Mouse (Mus musculus) kidney, embryonic 14.5 days (tissue): ENCODE data around the gene Mrpl49. TPM values are rescaled to one million over a fixed set of nuclear protein-coding genes. Genes with fewer than 3 reads are reported as not detected.

Experiments
- ATAC-seq: fragments of 200-750 bp; cut with Nextera tagmentation; 2 replicates; pipeline ENCODE4 v1.8.0; 2017; ENCODE audit warnings: moderate number of reproducible peaks, mild to moderate bottlenecking, moderate TSS enrichment, moderate library complexity; ENCODE audit not compliant: low FRiP score, low TSS enrichment
- H3K27ac ChIP-seq: fragments of 300-500 bp; sonication (generic); 2 replicates; pipeline ENCODE4 v1.5.1; 2014; ENCODE audit warnings: low read depth, mild to moderate bottlenecking, low read length, moderate library complexity, mixed read lengths
- H3K27me3 ChIP-seq: fragments of 300-500 bp; sonication (generic); 2 replicates; pipeline ENCODE4 v1.6.1; 2014; ENCODE audit warnings: mild to moderate bottlenecking, low read length; ENCODE audit not compliant: control insufficient read depth, insufficient read depth
- H3K36me3 ChIP-seq: fragments of 300-500 bp; sonication (generic); 2 replicates; pipeline ENCODE4 v1.6.1; 2014; ENCODE audit warnings: low read length, mixed read lengths; ENCODE audit not compliant: control insufficient read depth, insufficient read depth
- H3K4me1 ChIP-seq: fragments of 300-500 bp; sonication (generic); 2 replicates; pipeline ENCODE4 v1.6.1; 2014; ENCODE audit warnings: low read length, mixed read lengths; ENCODE audit not compliant: control insufficient read depth, insufficient read depth
- H3K4me2 ChIP-seq: fragments of 300-500 bp; sonication (generic); replicated peaks from 2 replicates; pipeline ENCODE4 v1.6.1; 2014; ENCODE audit warnings: low read depth, mild to moderate bottlenecking, low read length
- H3K4me3 ChIP-seq: fragments of 300-500 bp; sonication (generic); 2 replicates; pipeline ENCODE4 v1.5.1; 2014; ENCODE audit warnings: mild to moderate bottlenecking, low read length
- H3K9ac ChIP-seq: fragments of 300-500 bp; sonication (generic); 2 replicates; pipeline ENCODE4 v1.6.1; 2014; ENCODE audit warnings: low read depth, mild to moderate bottlenecking, low read length, moderate library complexity
- H3K9me3 ChIP-seq: fragments of 300-500 bp; sonication (generic); 2 replicates; pipeline ENCODE4 v1.6.1; 2016; ENCODE audit warnings: low read length; ENCODE audit not compliant: control insufficient read depth
- whole genome bisulfite sequencing: fragments of 180-500 bp; shearing (Covaris S2); extraction: QIAGEN DNeasy Blood & Tissue Kit; methylation state at CpG from one replicate; pipeline ENCODE4 v1.1.7; 2014; 5-methylcytosine and 5-hydroxymethylcytosine counted together
- polyA plus RNA-seq: library from polyadenylated mRNA; unstranded; fragments of >200 nt; fragmentation: Nextera tagmentation; extraction: Ambion mirVana; gene quantifications from 2 replicates; pipeline ENCODE4 v1.2.1, GENCODE M21; 2014

Gene Mrpl49
- polyA plus RNA-seq, 1 experiment from 2014 or later: 89.5 TPM

DNA sequence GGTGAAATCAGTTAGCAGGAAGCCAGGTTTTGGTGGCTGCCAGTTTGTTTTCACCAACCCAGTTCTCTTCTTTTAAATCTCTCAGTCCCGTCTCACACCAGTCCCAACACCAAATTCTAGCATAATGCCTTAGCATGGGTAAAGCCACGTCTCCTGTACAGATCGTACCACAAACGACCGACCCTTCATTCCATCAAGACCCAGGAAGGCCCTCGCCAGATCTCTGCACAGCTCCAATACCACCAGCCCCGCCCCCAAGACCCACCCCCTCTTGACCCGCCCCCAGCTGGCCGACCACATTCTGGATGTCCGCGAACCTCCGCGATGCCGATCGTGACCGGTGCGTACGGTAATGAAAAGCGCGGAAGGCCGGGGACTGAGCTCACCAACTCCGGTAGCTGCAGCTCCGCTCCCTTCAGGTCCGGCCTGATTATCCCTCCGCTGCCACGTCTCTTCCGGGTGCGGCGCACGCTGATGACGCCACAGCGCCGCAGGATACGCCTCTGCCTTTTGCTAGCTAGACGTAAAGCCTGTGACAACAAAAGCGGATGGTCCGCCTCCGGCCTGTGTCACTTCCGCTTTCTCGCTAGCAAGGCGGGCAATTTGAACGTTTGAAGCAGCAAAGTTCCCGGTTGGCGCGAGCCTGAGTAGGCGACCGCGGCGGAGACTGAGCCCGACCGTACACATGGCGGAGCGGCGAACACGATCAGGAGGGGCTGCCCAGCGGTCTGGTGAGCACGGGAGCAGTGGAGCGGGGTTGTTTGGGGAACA, 27.1 kb upstream of the Mrpl49 start, which contains the start of the genes Zfpl1 and Cdca5:
TSS of gene Zfpl1 (minus strand) at position 479 of the 771 bp plus-strand sequence.
TSS of gene Cdca5 (plus strand) at position 506 of the 771 bp plus-strand sequence.
- no peaks in the 10 kb centered on the region for H3K27me3 ChIP-seq
- H3K4me2 ChIP-seq: peak within 1 kb of the TSS; percentile 90
- H3K4me3 ChIP-seq: peak within 1 kb of the TSS; percentile 71
- peak; percentile 90 for ATAC-seq
- H3K9me3 ChIP-seq: no peaks in the 10 kb centered on the region
- H3K9ac ChIP-seq: peak within 1 kb of the TSS; percentile 76
- peak within 1 kb of the TSS; percentile 71 for H3K27ac ChIP-seq
- H3K36me3 ChIP-seq: peaks cover 54% of the 10 kb centered on the region
- H3K4me1 ChIP-seq: peaks cover 14% of the 10 kb centered on the region
- WGBS: under 1% methylated on average over 58 of the region's 58 CpGs

DNA sequence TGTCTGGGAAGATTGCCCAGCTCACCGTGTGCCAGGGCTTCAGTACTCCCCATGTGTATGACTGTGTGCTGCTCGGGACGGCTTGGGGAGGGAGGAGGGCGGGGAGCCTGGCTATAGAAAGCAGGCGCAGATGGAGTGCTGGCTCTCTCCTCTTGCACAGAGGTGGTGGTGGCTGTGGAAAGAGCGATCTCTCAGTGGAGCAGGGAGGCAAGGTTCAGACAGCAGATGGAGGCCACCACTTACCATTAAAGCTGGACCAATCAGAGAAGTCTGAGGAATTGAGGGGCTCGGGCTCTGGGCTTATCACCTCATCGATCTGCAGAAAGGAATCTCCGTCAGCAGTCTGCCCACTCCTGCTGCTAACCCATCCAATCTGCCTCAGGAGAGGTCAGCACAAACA, 24.6 kb upstream of the Mrpl49 start, which contains the start of gene Gm28374:
TSS of gene Gm28374 (minus strand) at position 101 of the 400 bp plus-strand sequence.
- Histone ChIP-seq H3K4me2 (no peak within 1 kb of the TSS), H3K9ac (no peak within 1 kb of the TSS; the same call in 1 of the 2 replicates), H3K9me3 (no peaks in the 10 kb centered on the region), H3K4me1 (peaks cover 14% of the 10 kb centered on the region), H3K4me3 (no peak within 1 kb of the TSS), H3K36me3 (peaks cover 33% of the 10 kb centered on the region), H3K27ac (no peak within 1 kb of the TSS), H3K27me3 (no peaks in the 10 kb centered on the region)
- ATAC-seq: no peak
- WGBS: 90% methylated on average over 9 of the region's 9 CpGs

DNA sequence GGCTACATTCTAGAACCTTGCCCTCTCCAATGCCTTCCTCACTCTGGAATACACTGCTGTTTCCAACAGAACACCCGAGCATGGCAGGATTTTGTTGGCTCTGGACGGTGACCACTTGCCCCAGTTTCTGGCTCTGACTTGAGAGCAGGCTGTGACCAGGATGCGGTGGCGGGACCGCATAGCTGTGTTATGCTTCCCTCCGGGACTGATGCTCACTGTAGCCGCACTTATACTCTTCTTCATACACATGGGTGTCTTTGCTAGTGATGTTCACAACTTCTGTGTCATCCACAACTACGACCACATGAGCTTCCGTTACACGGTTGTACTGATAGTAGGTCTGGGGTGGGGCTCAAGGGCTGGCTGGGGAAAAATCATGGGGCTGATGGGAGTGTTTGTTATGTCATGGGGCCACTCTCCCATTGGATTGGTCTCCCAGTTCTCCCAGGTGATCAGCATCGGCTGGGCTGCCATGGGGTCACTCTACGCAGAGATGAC, 22.4 kb upstream of the Mrpl49 start, which contains the start of gene Tmem262:
TSS of gene Tmem262 (plus strand) at position 51 of the 498 bp plus-strand sequence.
- H3K36me3 ChIP-seq: peaks cover 24% of the 10 kb centered on the region
- H3K27me3 ChIP-seq: no peaks in the 10 kb centered on the region

DNA sequence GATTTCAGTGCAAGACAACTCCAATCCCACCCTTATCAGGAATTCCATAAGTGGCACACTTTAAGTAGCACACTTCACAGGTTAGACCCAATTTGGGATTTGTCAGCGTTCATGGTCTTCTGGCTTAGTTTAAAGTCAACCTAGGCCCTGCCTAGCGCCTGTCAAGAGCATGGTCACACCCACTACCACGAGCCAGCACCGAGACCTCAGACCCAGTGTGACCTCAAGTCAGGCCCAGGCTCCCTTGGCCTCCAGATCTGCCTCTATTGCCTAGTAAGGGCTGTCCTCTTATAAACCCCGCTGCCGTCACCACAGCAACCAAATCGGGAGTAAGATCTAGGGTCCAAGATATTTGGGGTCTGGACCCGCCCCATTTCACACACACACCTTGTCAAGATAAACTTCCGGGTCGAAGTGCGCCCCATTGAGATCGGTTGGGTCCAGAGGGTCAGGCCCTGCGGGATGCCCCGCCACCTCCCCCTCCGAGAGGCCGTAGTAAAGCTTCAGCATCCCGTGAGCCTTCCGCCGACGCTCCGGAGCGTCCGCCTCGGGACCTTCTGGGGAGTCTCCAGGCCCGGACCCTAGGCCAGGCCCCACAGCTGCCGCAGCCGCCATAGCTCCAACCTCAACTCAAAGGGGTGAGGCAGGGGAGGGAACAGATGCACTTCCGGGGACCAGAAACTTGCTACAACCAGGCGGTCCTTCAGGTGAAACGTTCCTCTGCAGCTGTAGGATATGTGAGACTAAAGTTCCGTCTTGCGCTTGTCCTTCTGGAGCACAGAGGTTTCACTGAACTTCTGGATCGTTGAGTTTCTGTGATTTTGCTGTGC, 19.2 kb upstream of the Mrpl49 start, which contains the start of gene Vps51:
TSS of gene Vps51 (minus strand) at position 668 of the 830 bp plus-strand sequence.
- Histone ChIP-seq H3K27ac (peak within 1 kb of the TSS; percentile 86), H3K9me3 (no peaks in the 10 kb centered on the region), H3K36me3 (peaks cover 33% of the 10 kb centered on the region), H3K4me1 (peaks cover 7% of the 10 kb centered on the region), H3K4me2 (peak within 1 kb of the TSS; percentile 91), H3K27me3 (no peaks in the 10 kb centered on the region), H3K9ac (peak within 1 kb of the TSS; percentile 79), H3K4me3 (peak within 1 kb of the TSS; percentile 88)
- WGBS: under 1% methylated on average over 33 of the region's 33 CpGs
- peak; percentile 78 for ATAC-seq

More for the DNA sequence above, 22.4 kb upstream of the Mrpl49 start, which contains the start of gene Tmem262:
- no peak within 1 kb of the TSS for H3K9ac ChIP-seq
- H3K4me3 ChIP-seq: no peak within 1 kb of the TSS
- no peaks in the 10 kb centered on the region for H3K9me3 ChIP-seq
- 92% methylated on average over 12 of the region's 12 CpGs for WGBS
- H3K4me1 ChIP-seq: peaks cover 17% of the 10 kb centered on the region
- H3K27ac ChIP-seq: no peak within 1 kb of the TSS
- H3K4me2 ChIP-seq: no peak within 1 kb of the TSS
- ATAC-seq: no peak

DNA sequence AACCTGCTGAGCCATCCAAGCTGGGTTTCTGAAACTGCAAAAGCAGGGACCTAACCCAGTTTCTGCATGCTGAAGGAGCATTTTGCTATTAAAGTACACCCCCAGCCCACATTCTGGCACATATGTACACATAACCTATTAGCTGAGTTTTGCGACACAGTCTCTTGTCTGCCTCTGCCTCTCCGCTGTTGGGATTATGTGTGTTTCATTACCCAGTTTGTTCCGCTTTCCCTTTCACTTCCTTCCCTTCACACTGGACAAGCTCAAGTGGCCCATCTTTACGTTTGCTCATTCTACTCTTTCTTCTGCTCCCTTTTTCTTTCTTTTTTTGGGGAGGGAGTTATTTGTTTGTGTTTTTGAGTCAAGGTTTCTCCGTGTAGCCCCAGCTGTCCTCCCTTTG, 16.3 kb upstream of the Mrpl49 start:
- no peak overlapping the region for H3K27ac ChIP-seq
- no peak for ATAC-seq
- peaks cover 43% of the 10 kb centered on the region for H3K36me3 ChIP-seq

DNA sequence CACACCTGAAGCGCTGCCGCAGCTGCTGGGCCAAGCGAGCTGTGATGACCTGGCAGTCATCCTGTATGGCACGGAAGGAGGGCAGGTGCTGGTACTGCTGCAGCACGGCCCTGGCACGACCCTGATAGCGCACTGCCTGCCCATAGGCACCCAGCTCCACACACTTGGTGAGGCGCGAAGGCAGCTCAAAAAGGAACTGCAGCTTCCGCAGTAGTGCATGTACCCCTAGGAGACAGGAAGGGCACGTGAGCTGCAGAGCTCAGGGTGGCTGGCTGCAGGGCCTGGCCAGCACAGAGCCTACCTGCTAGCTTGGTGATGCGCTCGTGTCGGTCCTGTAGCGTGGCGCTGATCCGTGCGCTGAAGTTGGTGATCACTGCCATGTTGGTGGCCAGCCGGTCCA, 13.7 kb upstream of the Mrpl49 start:
- Histone ChIP-seq H3K4me1 (peaks cover 19% of the 10 kb centered on the region), H3K4me2 (no peak overlapping the region), H3K36me3 (peaks cover 46% of the 10 kb centered on the region), H3K9me3 (no peaks in the 10 kb centered on the region), H3K27ac (no peak overlapping the region), H3K9ac (no peak overlapping the region), H3K4me3 (no peak overlapping the region), H3K27me3 (no peaks in the 10 kb centered on the region)
- ATAC-seq: no peak
- WGBS: 94% methylated on average over 19 of the region's 19 CpGs

More for the DNA sequence above, 16.3 kb upstream of the Mrpl49 start:
- no peak overlapping the region for H3K4me2 ChIP-seq
- H3K9me3 ChIP-seq: no peaks in the 10 kb centered on the region
- H3K4me3 ChIP-seq: no peak overlapping the region
- 90% methylated on average over 5 of the region's 5 CpGs for WGBS
- H3K27me3 ChIP-seq: no peaks in the 10 kb centered on the region
- peaks cover 7% of the 10 kb centered on the region for H3K4me1 ChIP-seq
- no peak overlapping the region for H3K9ac ChIP-seq

DNA sequence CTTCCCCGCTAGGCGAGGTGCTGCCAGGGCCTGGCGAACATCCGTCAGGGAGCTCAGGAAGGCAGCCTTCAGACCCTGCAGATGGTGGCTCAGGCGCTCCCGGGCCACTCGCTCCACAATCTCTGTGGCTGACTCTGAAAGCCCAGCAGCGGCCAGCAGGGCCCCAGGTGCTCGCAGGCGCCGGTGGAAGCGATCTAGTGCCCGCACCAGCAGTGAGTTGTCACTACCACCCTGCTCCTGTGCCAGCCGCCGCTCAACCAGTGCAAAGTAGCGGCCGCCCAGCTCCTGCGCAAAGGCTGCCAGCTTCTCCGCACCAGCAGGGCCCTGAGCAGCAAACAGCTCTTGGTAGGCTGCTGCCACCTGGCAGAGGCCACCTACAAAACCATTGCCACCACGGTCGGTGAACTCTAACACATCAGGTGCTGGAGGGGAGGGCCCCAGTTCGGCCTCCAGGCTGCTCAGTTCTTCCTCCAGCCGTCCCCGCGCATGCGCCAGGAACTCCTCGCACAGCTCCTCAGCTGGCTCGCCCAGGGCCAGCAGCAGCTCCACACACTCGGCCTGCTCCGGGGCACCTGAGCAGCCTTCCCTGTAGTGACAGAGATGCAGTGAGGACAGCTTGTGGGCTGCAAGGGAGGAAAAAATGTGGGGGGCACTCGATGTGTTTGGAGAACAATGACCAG, 13.1 kb upstream of the Mrpl49 start:
- no peak overlapping the region for H3K27ac ChIP-seq
- no peaks in the 10 kb centered on the region for H3K9me3 ChIP-seq
- no peak overlapping the region for H3K4me3 ChIP-seq
- peaks cover 46% of the 10 kb centered on the region for H3K36me3 ChIP-seq
- no peak overlapping the region for H3K9ac ChIP-seq
- ATAC-seq: no peak
- no peaks in the 10 kb centered on the region for H3K27me3 ChIP-seq
- 92% methylated on average over 31 of the region's 31 CpGs for WGBS
- no peak overlapping the region for H3K4me2 ChIP-seq
- H3K4me1 ChIP-seq: peaks cover 17% of the 10 kb centered on the region

DNA sequence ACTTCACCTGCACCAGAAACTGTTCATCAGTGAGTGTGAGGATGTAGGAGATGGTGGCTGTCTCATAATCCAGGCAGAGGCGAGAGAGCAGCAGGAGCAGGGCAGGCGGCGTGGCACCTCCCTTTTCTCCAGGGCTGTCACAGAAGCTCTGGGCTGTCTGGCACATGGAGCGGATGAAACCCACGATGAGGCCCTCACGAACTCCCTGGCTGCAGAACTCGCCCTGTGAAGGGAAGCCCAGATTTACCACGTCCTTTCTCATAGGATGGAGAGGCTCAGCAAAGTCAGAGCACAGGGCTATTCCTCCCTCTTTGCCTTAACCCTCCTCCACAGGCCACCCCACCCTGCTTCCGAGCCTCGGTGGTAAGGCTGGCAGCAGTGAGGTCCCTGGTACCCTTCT, 12.3 kb upstream of the Mrpl49 start:
- Histone ChIP-seq H3K9me3 (no peaks in the 10 kb centered on the region), H3K4me3 (no peak overlapping the region), H3K27ac (no peak overlapping the region), H3K4me2 (no peak overlapping the region), H3K4me1 (peaks cover 17% of the 10 kb centered on the region), H3K36me3 (peaks cover 47% of the 10 kb centered on the region), H3K9ac (no peak overlapping the region), H3K27me3 (no peaks in the 10 kb centered on the region)
- 94% methylated on average over 10 of the region's 10 CpGs for WGBS
- ATAC-seq: no peak
